Mouse (Mus musculus) brain, adult 2 months (tissue): ENCODE measurements at regions not wholly inside any gene's neighbourhood (a gene's known extent, or its start where the extent isn't known, plus 50 kb on each side); places are given as distances from the start of the nearest gene placed in this dataset.
"Not testable (repeated sequence)": the region's sequence is repeated elsewhere in the genome, so short reads cannot be mapped to it uniquely, and the experiment has no call there.

Experiments used
- DNase-seq: peaks from one replicate; pipeline ENCODE4 v3.0.0; 2011; ENCODE audit warnings: low read depth, low spot score

DNA sequence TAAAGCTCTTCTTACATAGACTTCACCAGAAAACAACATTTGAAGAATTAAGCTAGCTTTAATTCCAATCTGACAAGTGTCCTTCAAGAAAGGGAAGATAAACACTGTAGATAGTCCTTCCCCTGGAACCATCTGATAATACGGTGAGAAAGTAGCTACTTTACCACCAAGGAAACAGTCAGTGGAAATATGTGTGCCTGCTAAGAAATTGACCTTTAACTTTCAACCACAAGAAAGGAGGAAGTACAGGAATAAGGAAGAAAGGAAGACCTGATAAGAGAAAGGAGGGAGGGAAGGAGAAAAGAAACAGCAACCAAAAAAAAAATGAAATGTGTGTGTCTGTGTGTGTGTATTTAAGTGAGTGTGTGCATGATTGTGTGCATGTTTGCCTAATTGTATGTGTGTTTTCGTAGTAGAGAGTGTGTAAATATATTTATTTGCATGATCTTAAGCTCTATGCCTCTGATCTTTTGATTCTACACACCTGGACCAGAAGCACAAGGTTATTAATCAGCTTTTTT lies 831.3 kb downstream of the Pla2g4a start:
- no peak for DNase-seq

- DNase-seq: no peak
Observed at GRCm38 (mm10) chr1:149129138-149129537, 832.0 kb downstream of the Pla2g4a start.

DNA sequence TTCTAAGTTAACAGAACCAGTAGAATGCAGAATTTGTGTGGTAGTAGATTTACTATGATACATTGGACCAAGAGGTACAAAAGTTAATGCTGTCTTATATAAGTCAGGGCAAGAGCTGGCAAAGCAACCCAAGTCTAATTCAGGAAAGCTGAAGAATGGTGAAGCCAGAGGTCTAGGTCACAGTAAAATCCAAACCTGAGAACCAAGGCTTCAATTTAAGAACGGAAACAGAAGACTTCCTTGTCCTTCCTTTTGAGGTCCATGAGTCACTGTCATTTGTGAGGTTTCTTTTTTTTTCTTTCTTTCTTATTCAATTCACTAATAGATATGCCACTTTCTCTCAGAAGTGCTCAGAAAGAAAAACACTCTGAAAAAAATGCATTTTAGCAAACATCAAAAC lies 833.4 kb downstream of the Pla2g4a start:
- DNase-seq: no peak

GRCm38 (mm10) chr1:149103396-149103795 lies 857.7 kb downstream of the Pla2g4a start:
- peak; percentile 54 for DNase-seq

DNA sequence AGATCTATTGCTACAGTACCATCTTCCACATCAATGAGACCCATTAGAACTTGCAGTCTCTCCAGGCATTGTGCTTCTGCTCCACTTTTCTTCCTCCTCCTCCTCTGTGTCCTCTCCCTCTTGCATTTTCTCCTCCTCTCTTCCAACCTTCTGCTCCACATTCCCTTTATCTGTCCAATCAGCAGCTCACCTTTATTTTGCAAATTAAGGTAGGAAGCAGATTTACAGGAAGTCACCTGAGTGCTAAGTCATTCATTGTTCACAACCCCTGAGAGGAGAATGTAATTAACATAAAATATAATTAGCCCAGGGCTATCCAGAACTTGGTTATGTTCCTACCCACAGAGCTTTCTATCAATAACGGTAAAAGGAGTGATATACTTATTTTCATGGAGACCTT lies 863.7 kb downstream of the Pla2g4a start:
- no peak for DNase-seq

DNA sequence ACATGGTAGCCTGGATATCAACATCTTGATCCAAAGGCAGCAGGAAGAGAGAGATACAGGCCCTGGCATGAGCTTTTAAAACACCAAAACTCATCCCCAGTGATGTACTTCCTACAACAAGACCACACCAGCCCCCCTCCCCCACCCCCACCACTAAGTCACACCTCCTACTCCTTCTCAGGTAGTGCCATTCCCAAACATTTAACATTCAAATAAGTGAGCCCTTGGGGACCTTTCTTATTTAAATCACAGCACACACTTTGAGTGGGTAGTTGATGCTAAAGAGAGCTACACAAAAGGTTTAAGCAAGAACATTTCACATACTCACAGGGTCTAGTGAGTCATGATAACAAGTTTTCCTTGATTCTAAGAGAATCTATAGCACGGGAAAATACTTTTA lies 886.4 kb downstream of the Pla2g4a start:
- DNase-seq: no peak

GRCm38 (mm10) chr1:149069570-149069969 lies 891.5 kb downstream of the Pla2g4a start:
- no peak for DNase-seq

DNA sequence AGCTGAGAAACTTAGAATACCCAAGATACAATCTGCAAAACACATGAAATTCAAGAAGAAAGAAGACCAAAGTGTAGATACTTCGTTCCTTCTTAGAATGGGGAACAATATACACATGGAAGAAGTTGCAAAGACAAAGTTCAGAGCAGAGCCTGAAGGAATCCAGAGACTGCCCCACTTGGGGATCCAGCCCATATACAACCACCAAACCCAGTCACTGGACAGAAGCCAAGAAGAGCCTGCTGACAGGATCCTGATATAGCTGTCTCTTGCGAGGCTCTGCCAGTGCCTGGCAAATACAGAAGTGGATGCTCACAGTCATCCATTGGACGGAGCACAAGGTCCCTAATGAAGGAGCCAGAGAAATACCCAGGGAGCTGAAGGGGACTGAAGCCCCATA lies 898.1 kb downstream of the Pla2g4a start:
- not testable (repeated sequence) for DNase-seq

DNA sequence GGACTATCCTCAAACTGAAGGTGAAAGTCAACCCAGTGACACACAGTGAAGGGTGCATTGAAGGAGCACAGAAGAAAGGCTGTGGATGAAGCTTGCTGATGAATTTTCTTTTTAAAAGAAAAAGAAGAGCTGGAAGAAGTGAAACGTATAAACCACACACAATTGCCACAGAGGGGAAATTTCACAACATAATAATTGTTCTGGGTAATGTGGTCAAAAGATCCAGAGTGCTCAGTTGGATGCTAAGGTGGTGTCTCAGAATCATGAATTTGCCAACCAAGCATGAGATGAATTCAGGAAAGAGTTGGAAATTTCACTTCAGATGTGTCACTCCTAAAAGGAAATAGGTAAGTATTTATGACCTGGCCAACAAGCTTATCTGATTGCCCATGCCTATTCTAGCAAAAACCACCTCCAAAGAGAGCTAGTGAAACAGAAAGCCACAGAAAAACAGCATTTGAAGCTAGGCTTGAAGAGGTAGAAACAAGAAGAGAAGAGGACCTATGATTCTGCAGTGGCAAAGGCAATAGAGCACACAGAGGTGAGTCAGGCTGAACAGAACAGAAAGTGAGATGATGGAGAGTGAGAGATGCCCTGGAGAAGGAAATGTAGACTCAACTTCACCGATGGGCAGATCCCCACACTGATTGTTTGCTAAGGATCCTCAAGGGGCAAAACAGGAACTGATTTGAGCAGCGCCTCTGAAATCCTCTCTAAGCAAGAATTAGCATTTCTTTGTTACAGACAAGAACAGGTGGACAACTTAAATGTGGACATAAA lies 922.7 kb downstream of the Pla2g4a start:
- no peak for DNase-seq

- no peak for DNase-seq
Observed at GRCm38 (mm10) chr1:149028316-149028715, 932.8 kb downstream of the Pla2g4a start.

GRCm38 (mm10) chr1:149021734-149022133 lies 939.4 kb downstream of the Pla2g4a start:
- no peak for DNase-seq

GRCm38 (mm10) chr1:149021273-149021672 lies 939.8 kb downstream of the Pla2g4a start:
- DNase-seq: no peak

GRCm38 (mm10) chr1:149014559-149014958 lies 946.5 kb downstream of the Pla2g4a start:
- no peak for DNase-seq

DNA sequence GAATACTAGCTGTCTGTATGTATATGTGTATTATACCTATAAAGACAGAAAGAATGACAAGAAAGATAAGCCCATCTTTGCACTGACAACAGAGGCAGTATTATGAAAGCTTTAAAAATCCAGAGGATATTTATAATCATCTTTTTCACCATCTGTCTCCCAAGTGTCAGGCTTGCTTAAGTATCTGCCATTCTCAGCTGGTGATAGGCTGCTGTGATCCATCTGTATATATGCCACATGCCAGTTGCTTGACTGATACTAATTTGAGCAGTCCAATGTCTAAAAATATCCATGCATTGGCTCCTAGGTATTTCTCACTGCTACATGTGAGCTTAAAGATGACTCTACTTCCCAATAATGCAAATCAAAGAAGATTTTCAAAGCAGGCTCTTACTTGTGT lies 950.3 kb downstream of the Pla2g4a start:
- peak; percentile 43 for DNase-seq

DNA sequence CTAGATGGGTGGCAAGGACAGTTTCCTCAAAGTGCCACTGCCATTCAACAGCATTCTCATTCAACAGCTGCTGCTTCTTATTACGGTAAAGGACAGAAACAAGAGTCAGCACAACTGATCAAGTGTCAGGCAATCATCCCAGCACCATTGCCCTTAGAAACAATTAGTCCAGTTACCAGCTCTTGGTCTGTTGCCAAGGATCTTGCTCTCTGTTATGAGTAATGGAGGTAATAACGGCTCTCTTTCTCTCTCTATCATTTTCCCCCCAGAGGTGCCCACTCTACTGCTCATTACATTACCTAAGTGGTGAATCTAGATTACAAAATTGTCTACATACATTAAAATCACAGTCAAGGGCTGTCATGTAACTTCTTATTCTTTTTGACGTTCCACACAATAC lies 961.0 kb downstream of the Pla2g4a start:
- DNase-seq: no peak

DNA sequence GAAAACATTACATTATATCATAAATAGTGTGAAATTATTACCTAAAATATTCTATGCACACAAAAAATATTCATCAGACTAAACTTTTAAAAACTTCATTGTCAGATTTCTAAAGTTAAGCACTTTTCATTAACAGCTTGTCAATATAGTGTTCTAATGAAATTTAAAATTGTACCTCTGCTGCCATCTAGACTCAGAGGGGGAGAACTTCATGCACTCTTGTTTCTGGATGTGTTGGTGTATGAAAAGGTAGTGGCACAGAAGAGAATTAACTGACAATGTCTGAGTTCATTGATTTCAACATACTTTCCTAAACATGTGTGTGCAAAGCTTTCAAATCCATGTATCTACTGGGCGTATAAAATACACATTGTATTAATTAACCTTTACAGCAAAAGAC lies 967.5 kb downstream of the Pla2g4a start:
- DNase-seq: peak; percentile 43

DNA sequence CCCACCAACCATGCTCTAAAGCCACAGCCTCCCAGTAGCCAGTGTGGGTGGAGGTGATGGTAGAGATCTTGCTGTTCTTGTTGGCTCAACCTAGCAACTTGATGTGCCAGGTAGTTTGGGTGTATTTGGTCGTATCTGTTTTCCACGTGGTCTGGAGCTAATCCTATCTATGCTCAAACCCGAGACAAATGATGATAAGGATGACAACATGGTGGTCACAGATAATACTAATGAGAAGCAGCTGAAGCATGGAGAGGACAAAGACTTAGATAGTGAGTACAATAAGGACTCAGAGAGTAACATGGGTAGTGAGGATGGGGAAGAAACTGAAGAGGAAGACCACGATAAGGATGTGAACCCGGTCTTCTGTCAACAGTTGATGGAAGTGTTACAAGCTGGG lies 983.7 kb downstream of the Pla2g4a start:
- no peak for DNase-seq

DNA sequence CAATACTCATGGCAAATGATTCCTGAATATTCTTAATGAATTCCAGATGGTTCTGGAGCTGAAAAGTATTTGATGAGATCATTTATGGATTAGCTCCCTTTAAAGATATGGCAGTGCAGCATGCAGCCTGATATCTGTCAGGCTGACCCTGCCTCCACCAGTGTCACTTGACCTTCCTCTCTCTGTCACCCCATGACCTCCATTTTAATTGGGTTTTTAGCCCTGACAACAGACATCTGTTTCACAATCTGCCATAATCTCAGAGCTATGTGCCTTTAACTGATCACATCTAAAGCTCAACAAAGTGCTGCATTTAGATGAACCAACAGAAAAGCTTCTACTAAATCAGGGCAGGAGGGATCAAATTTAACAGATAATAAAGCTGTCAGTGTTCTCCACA lies 995.7 kb downstream of the Pla2g4a start:
- DNase-seq: no peak

DNA sequence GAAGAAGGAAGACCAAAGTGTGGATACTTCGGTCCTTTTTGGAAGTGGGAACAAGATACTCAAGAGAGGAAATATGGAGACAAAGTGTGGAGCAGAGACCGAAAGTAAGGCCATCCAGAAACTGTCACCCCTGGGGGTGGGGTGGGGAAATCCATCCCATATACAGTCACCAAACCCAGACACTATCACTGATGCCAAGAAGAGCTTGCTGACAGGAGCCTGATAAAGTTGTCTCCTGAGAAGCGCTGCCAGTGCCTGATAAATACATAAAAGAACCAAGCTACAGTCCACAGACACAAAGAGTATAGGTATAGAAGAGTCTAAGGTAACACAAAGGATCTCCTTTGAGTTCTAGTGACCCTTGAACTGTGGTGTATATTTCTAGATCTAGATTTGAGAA lies 1026.7 kb downstream of the Pla2g4a start:
- DNase-seq: no peak

GRCm38 (mm10) chr1:148924506-148924905 lies 1036.6 kb downstream of the Pla2g4a start:
- DNase-seq: no peak

DNA sequence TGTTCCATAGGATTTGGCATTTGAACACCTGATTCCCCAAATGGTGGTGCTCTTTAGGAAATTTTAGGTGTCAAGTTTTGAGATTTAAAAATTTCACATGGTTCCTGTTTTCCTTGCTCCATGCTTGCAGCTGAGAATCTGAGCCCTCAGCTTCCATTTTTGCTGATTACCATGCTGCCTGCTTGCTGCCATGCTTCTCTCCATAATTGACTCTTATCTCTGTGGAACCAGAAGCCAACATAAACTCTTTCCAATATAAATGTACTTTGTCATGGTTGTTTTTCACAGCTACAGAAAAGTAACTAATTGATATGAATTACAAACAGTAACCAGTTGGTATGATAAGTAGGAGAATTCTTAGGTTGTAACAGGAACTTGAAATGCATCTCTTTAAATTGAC lies 1044.0 kb downstream of the Pla2g4a start:
- peak; percentile 4 for DNase-seq

- DNase-seq: no peak
Observed at GRCm38 (mm10) chr1:148912819-148913218, 1048.3 kb downstream of the Pla2g4a start.

DNA sequence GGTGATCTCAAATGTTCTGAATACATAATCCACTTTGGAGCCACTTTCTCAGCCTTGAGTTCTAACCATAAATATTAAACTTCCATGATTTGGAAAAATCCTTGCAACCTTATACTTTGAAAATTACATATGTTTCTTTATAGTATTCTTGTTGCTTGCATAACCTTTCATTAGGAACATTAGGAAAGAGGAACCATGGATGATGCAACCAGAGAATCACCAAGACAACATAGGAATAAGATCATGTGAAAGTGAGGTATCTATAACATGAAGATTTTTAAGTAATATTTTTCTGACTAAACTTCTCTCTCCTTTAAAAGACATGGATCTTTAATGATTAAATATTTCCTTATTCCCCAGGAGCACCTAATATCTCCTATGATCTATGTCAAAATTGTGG lies 1057.0 kb downstream of the Pla2g4a start:
- DNase-seq: no peak

DNA sequence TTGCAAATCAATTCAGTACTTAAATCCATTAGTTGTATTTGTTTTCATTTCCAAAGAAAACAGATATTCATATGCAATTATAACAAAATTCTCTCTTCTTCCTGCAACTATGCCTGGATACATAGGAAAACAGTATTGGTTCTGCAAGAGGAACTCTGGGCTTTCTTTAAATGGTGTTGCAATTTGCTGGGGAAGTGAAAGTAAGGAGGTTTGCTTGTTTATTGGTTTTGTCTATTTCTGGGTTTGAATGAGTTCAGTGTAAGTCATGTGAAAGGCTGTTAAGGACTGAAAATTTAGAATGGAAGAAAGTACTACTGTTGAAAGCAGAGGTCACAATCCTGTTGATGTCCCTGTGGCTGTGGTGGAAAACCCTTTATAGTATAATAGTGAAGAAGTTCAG lies 1058.0 kb downstream of the Pla2g4a start:
- DNase-seq: peak; percentile 27
